Mouse (Mus musculus): Measurements from ENCODE around the gene Gm37419.

GRCm38 (mm10) chr16:23963896-23964668 lies 24.2 kb upstream of the Gm37419 start:
- TF ChIP-seq CTCF (IDR thresholded peaks at IDR 0.05; ENCODE audit: low read depth), result no peak
- TF ChIP-seq EP300 (IDR thresholded peaks at IDR 0.05; ENCODE audit: low read depth), result no peak
